17 mouse cellular contexts compared by ENCODE assay signal in the genomic region with DNA sequence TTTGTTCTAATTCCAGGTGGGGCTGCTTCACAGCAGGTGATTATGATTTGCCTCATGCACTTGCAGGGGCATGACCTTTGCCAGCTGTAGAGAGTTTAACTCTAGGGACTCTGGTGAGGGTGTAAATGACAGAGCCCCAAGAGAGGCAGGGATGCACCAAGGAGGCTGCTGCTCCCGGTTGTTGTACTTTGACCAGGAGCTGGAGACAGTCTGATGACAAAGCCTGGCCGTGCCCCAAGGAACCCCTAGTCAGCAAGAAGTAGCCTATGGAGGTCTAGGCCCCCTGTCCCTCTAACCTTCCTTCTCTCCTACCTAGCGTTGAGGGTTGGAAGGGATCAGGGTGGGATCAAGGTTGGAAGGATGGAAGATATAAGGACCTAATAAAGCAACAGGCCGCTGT.
"Had no signal": no experiment of that assay in that cellular context is flagged by ENCODE, and none has a peak within 500 bp of the region (broad histone marks: within the 10 kb centered on the region; RNA-seq: fewer than 3 reads in every experiment).

No protein-coding gene starts in this region.

- H3K4me3 ChIP-seq: layer of hippocampus, adult 2 months; liver, embryonic 13.5 days; megakaryocyte, embryonic 14.5 days; neural tube, embryonic 12.5 days; neural tube, embryonic 15.5 days had no signal

- H3K36me3 ChIP-seq: liver, embryonic 13.5 days had no signal

- H3K4me2 ChIP-seq: liver, embryonic 13.5 days; midbrain, embryonic 11.5 days; neural tube, embryonic 12.5 days; neural tube, embryonic 15.5 days had no signal

- H3K27me3 ChIP-seq: liver, embryonic 13.5 days; megakaryocyte, embryonic 14.5 days; neural tube, embryonic 12.5 days; neural tube, embryonic 15.5 days had no signal

- H3K9ac ChIP-seq: liver, embryonic 13.5 days; neural tube, embryonic 12.5 days; neural tube, embryonic 15.5 days had no signal

- H3K9me3 ChIP-seq: liver, embryonic 13.5 days; megakaryocyte, embryonic 14.5 days; neural tube, embryonic 12.5 days; neural tube, embryonic 15.5 days had no signal

- DNase-seq: kidney, adult 2 months; kidney, postnatal 25 days; layer of hippocampus, adult 9-11 months; liver, embryonic 13.5 days; lung, adult 2 months; midbrain, embryonic 14.5 days; right cerebral cortex, adult 18-20 months; right cerebral cortex, postnatal 14 days; right cerebral cortex, postnatal 4 days; thymus, adult 18-20 months; thymus, postnatal 36 days had no signal

- H3K27ac ChIP-seq: kidney, postnatal 0 days; layer of hippocampus, adult 2 months; liver, embryonic 13.5 days had no signal
